Mouse (Mus musculus): Measurements from ENCODE around the gene Hibadh.

Gene Hibadh

GRCm38 (mm10) chr6:52502986-52503385 is 137.2 kb downstream of the Hibadh start:
- DNase-seq (ENCODE audit: extremely low read depth, low read depth) = no peak

- no peak for DNase-seq (ENCODE audit: extremely low read depth, low read depth)
Measured at GRCm38 (mm10) chr6:52501479-52501878, 138.7 kb downstream of the Hibadh start.
